Mouse (Mus musculus): ENCODE results near the gene Slc5a1. TPM values are rescaled to one million over a fixed set of nuclear protein-coding genes. Genes with fewer than 3 reads are reported as not detected.

Gene Slc5a1
- total RNA-seq, 2 experiments from 2014 or later, result 0.05 TPM; not detected in 1

- intact Hi-C loops (cut with DNase I), result loop anchor here (10.0 kb wide), 1 partner anchor 212 kb away; no protein-coding TSS in a partner anchor
- DNase-seq, result no peak
These were observed 42.8 kb downstream of the Slc5a1 start for GRCm38 (mm10) chr5:33146837-33147236.

- intact Hi-C loops (cut with DNase I), result loop anchor here (10.0 kb wide), 1 partner anchor 213 kb away; no protein-coding TSS in a partner anchor
- DNase-seq, result peak; percentile 70 to 72
These were observed 43.7 kb downstream of the Slc5a1 start for GRCm38 (mm10) chr5:33147691-33148090.

- DNase-seq, result no peak
- intact Hi-C loops (cut with DNase I), result no loop called here
These were observed 89.5 kb downstream of the Slc5a1 start for GRCm38 (mm10) chr5:33193567-33193966.

GRCm38 (mm10) chr5:33195246-33195852, 91.3 kb downstream of the Slc5a1 start:
- DNase-seq, result peak in 1 of 2 experiments; percentile 21
- intact Hi-C loops (cut with DNase I), result no loop called here

GRCm38 (mm10) chr5:33200071-33200470, 96.1 kb downstream of the Slc5a1 start:
- peak in 1 of 2 experiments; percentile 10 for DNase-seq
- intact Hi-C loops (cut with DNase I), result loop anchor here (5.0 kb wide), 1 partner anchor 177 kb away; the partner anchor contains the start of gene Uvssa

GRCm38 (mm10) chr5:33201697-33202096, 97.7 kb downstream of the Slc5a1 start:
- no peak for DNase-seq
- intact Hi-C loops (cut with DNase I), result loop anchor here (2.0 to 5.0 kb wide), 2 partner anchors 69 to 176 kb away; partner anchors contain the start of gene Uvssa

- no peak for DNase-seq
These were observed 98.6 kb downstream of the Slc5a1 start for GRCm38 (mm10) chr5:33202516-33203170.

GRCm38 (mm10) chr5:33203171-33203565, 99.1 kb downstream of the Slc5a1 start:
- no peak for DNase-seq
- intact Hi-C loops (cut with DNase I), result loop anchor here (1.0 to 5.0 kb wide), 4 partner anchors 44 to 174 kb away; partner anchors contain the start of gene Uvssa

More at GRCm38 (mm10) chr5:33202516-33203170, 98.6 kb downstream of the Slc5a1 start:
- intact Hi-C loops (cut with DNase I), result loop anchor here (1.0 to 5.0 kb wide), 4 partner anchors 45 to 175 kb away; partner anchors contain the start of gene Uvssa

GRCm38 (mm10) chr5:33203691-33204242, 99.7 kb downstream of the Slc5a1 start:
- peak; percentile 88 to 92 for DNase-seq
- intact Hi-C loops (cut with DNase I), result loop anchor here (1.0 to 5.0 kb wide), 4 partner anchors 44 to 174 kb away; partner anchors contain the start of gene Uvssa

- intact Hi-C loops (cut with DNase I), result loop anchor here (5.0 kb wide), 1 partner anchor 173 kb away; the partner anchor contains the start of gene Uvssa
- no peak for DNase-seq
These were observed 100.3 kb downstream of the Slc5a1 start for GRCm38 (mm10) chr5:33204284-33204683.

- intact Hi-C loops (cut with DNase I), result no loop called here
- no peak for DNase-seq
These were observed 102.3 kb downstream of the Slc5a1 start for GRCm38 (mm10) chr5:33206328-33206727.

- intact Hi-C loops (cut with DNase I), result no loop called here
- no peak for DNase-seq
These were observed 103.1 kb downstream of the Slc5a1 start for GRCm38 (mm10) chr5:33207136-33207535.

GRCm38 (mm10) chr5:33208533-33209245, 104.7 kb downstream of the Slc5a1 start:
- intact Hi-C loops (cut with DNase I), result no loop called here
- DNase-seq, result no peak

- intact Hi-C loops (cut with DNase I), result no loop called here
- no peak for DNase-seq
These were observed 106.5 kb downstream of the Slc5a1 start for GRCm38 (mm10) chr5:33210515-33210914.

GRCm38 (mm10) chr5:33211254-33211653, 107.2 kb downstream of the Slc5a1 start:
- intact Hi-C loops (cut with DNase I), result no loop called here
- DNase-seq, result peak in 1 of 2 experiments; percentile 24

Other genes with a start within 250 kb of the Slc5a1 start
- gene Prr14l, start 250.0 kb upstream of the Slc5a1 start, total RNA-seq (2021), result 10 to 100 TPM; 13.7 to 14.1 TPM
- gene Depdc5, start 240.5 kb upstream of the Slc5a1 start, total RNA-seq (2021), result 10 to 100 TPM; 21.5 to 22.0 TPM
- gene Ywhah, start 85.4 kb upstream of the Slc5a1 start, total RNA-seq (2021), result 100 to 1,000 TPM; 151 to 160 TPM
- gene Spon2, start 114.2 kb downstream of the Slc5a1 start, total RNA-seq (2021), result 10 to 100 TPM; 19.0 to 43.7 TPM
- gene Ctbp1, start 170.8 kb downstream of the Slc5a1 start, total RNA-seq (2021), result 100 to 1,000 TPM; 236 to 245 TPM
- 100 to 1,000 TPM; 125 to 126 TPM for gene Maea, start 231.3 kb downstream of the Slc5a1 start, total RNA-seq (2021)